Mouse (Mus musculus) brain, embryonic 14.5 days (tissue): ENCODE data around the gene Shkbp1. TPM values are rescaled to one million over a fixed set of nuclear protein-coding genes. Genes with fewer than 3 reads are reported as not detected.

Experiments used
- DNase-seq: peaks from one replicate; pipeline ENCODE4 v3.0.0-alpha.2; 2011; ENCODE audit warnings: low read depth
- CTCF ChIP-seq: fragments of 200-500 bp; IDR thresholded peaks from 2 replicates; pipeline ENCODE4 v1.5.1; 2012; ENCODE audit warnings: inconsistent platforms, mild to moderate bottlenecking, moderate library complexity, borderline replicate concordance; ENCODE audit not compliant: insufficient read depth, insufficient read length; ENCODE audit errors: extremely low read depth
- POLR2A ChIP-seq: fragments of 200-500 bp; IDR thresholded peaks from 2 replicates; pipeline ENCODE4 v1.6.1; 2012; ENCODE audit warnings: mild to moderate bottlenecking, inconsistent platforms, borderline replicate concordance; ENCODE audit not compliant: poor library complexity, insufficient read depth, insufficient read length, severe bottlenecking; ENCODE audit errors: extremely low read depth
- polyA plus RNA-seq: library from polyadenylated mRNA; depleted of rRNA; stranded (reverse); fragments of >200 nt; gene quantifications from 2 replicates; pipeline ENCODE4 v1.2.3, GENCODE M21; 2012

Gene Shkbp1
- polyA plus RNA-seq, 1 experiment, result 142 TPM

GRCm38 (mm10) chr7:27360749-27361148 lies 4.9 kb upstream of the Shkbp1 start:
- no peak for DNase-seq
- TF ChIP-seq CTCF (no peak), POLR2A (no peak)

- no peak for DNase-seq
- TF ChIP-seq CTCF, result no peak
- TF ChIP-seq POLR2A, result no peak
Observed at GRCm38 (mm10) chr7:27359706-27360358, 4.0 kb upstream of the Shkbp1 start.

GRCm38 (mm10) chr7:27359162-27359561 lies 3.3 kb upstream of the Shkbp1 start:
- no peak for DNase-seq
- no peak for TF ChIP-seq CTCF
- no peak for TF ChIP-seq POLR2A

- DNase-seq, result no peak
- TF ChIP-seq CTCF (no peak), POLR2A (no peak)
Observed at GRCm38 (mm10) chr7:27357595-27357978, 1.8 kb upstream of the Shkbp1 start.

GRCm38 (mm10) chr7:27356861-27357594 lies 1.2 kb upstream of the Shkbp1 start, which contains the start of gene Gm20479:
Gm20479 (minus strand) TSS chr7:27357419.
- DNase-seq, result no peak
- TF ChIP-seq POLR2A (no peak), CTCF (no peak)

GRCm38 (mm10) chr7:27356248-27356647 lies 429 bp upstream of the Shkbp1 start:
- TF ChIP-seq CTCF (no peak), POLR2A (no peak)
- DNase-seq, result peak; percentile 37

GRCm38 (mm10) chr7:27355261-27355660 lies 558 bp downstream of the Shkbp1 start:
- no peak for DNase-seq

GRCm38 (mm10) chr7:27354783-27355182 lies 1.0 kb downstream of the Shkbp1 start:
- DNase-seq, result no peak
- no peak for TF ChIP-seq POLR2A

More at GRCm38 (mm10) chr7:27355261-27355660, 558 bp downstream of the Shkbp1 start:
- TF ChIP-seq CTCF, result no peak
- no peak for TF ChIP-seq POLR2A

GRCm38 (mm10) chr7:27354144-27354543 lies 1.7 kb downstream of the Shkbp1 start:
- TF ChIP-seq CTCF, result no peak
- TF ChIP-seq POLR2A, result no peak
- DNase-seq, result peak; percentile 78

- no peak for DNase-seq
- TF ChIP-seq POLR2A, result no peak
- TF ChIP-seq CTCF, result no peak
Observed at GRCm38 (mm10) chr7:27345444-27345843, 10.4 kb downstream of the Shkbp1 start.

GRCm38 (mm10) chr7:27342595-27342994 lies 13.2 kb downstream of the Shkbp1 start:
- peak; percentile 22; the same call in 1 of the 2 replicates for TF ChIP-seq CTCF
- no peak for TF ChIP-seq POLR2A
- no peak for DNase-seq

- DNase-seq, result peak; percentile 76
- TF ChIP-seq POLR2A (no peak), CTCF (no peak)
Observed at GRCm38 (mm10) chr7:27339519-27339918, 16.3 kb downstream of the Shkbp1 start.
